Mouse (Mus musculus) layer of hippocampus, adult 11-12 months (tissue): ENCODE measurements around the gene Hoxa10.
A peak's percentile ranks its signal among the peaks of the same experiment; 100 is the strongest.

Source experiments
- DNase-seq: peaks from one replicate; pipeline ENCODE4 v3.0.0; 2022; ENCODE audit warnings: low spot score

Gene Hoxa10

GRCm38 (mm10) chr6:52240389-52241000, at the start of gene Hoxa10:
Hoxa10 (minus strand) TSS chr6:52240854.
- DNase-seq = peak; percentile 52

- no peak for DNase-seq
These were observed 49.5 kb upstream of the Hoxa10 start for GRCm38 (mm10) chr6:52290186-52290585.

- DNase-seq = no peak
These were observed 43.2 kb upstream of the Hoxa10 start for GRCm38 (mm10) chr6:52283896-52284295.

- no peak for DNase-seq
These were observed 40.4 kb upstream of the Hoxa10 start for GRCm38 (mm10) chr6:52281084-52281483.

GRCm38 (mm10) chr6:52276920-52277319, 36.3 kb upstream of the Hoxa10 start:
- no peak for DNase-seq

- DNase-seq = no peak
These were observed 35.7 kb upstream of the Hoxa10 start for GRCm38 (mm10) chr6:52276382-52276781.

- DNase-seq = no peak
These were observed 35.1 kb upstream of the Hoxa10 start for GRCm38 (mm10) chr6:52275563-52276280.

GRCm38 (mm10) chr6:52274576-52274975, 33.9 kb upstream of the Hoxa10 start:
- DNase-seq = no peak

GRCm38 (mm10) chr6:52273656-52274280, 33.1 kb upstream of the Hoxa10 start:
- DNase-seq = no peak

- DNase-seq = no peak
These were observed 32.4 kb upstream of the Hoxa10 start for GRCm38 (mm10) chr6:52272766-52273655.

GRCm38 (mm10) chr6:52270494-52271480, 30.1 kb upstream of the Hoxa10 start:
- DNase-seq = peak; percentile 60

GRCm38 (mm10) chr6:52268756-52269155, 28.1 kb upstream of the Hoxa10 start:
- DNase-seq = no peak

- DNase-seq = no peak
These were observed 27.7 kb upstream of the Hoxa10 start for GRCm38 (mm10) chr6:52268341-52268740.

- DNase-seq = no peak
These were observed 27.0 kb upstream of the Hoxa10 start for GRCm38 (mm10) chr6:52267691-52268090.

GRCm38 (mm10) chr6:52267221-52267620, 26.6 kb upstream of the Hoxa10 start:
- DNase-seq = no peak

- DNase-seq = no peak
These were observed 26.0 kb upstream of the Hoxa10 start for GRCm38 (mm10) chr6:52266666-52266985.

- DNase-seq = no peak
These were observed 25.4 kb upstream of the Hoxa10 start for GRCm38 (mm10) chr6:52265913-52266665.

- no peak for DNase-seq
These were observed 24.8 kb upstream of the Hoxa10 start for GRCm38 (mm10) chr6:52265306-52265912.

- DNase-seq = no peak
These were observed 23.6 kb upstream of the Hoxa10 start for GRCm38 (mm10) chr6:52264106-52264790.

GRCm38 (mm10) chr6:52263321-52263585, 22.6 kb upstream of the Hoxa10 start:
- DNase-seq = no peak
